Mouse (Mus musculus): Measurements from ENCODE around the gene Trpm6.

Gene Trpm6

GRCm38 (mm10) chr19:18890216-18890615 is 140.4 kb downstream of the Trpm6 start:
- DNase-seq, result no peak

- DNase-seq, result no peak
Measured at GRCm38 (mm10) chr19:18898238-18898637, 148.5 kb downstream of the Trpm6 start.

- DNase-seq, result no peak
Measured at GRCm38 (mm10) chr19:18902041-18902693, 152.4 kb downstream of the Trpm6 start.

GRCm38 (mm10) chr19:18902694-18903067 is 152.9 kb downstream of the Trpm6 start:
- no peak for DNase-seq

GRCm38 (mm10) chr19:18905511-18905910 is 155.7 kb downstream of the Trpm6 start:
- DNase-seq, result no peak

GRCm38 (mm10) chr19:18909641-18910040 is 159.9 kb downstream of the Trpm6 start:
- DNase-seq, result no peak

GRCm38 (mm10) chr19:18911755-18912340 is 162.1 kb downstream of the Trpm6 start:
- DNase-seq, result no peak

- DNase-seq, result no peak
Measured at GRCm38 (mm10) chr19:18941391-18941790, 191.6 kb downstream of the Trpm6 start.
